Mouse (Mus musculus): Measurements from ENCODE around the gene Eif3k.

DNA sequence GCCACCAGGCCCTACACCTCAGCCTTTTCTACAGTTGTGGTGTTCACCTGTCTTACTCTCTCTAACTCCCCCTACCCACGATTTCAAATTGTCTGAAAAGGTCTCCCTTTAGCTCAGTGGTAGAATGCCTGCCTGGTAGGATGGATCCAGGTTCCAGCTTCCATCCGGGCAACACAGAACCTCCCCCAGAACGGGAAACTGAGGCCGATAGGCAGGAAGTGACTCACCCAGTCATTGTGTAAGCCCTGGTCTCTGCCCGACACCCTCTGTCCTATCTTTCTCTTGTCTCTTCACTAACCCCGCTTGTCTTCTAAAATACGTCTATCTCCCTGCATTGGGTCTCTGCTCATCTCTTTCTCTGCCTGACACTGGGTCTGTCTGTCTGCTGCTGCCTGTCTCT is 3.5 kb upstream of the Eif3k start:
- TF ChIP-seq CTCF (IDR thresholded peaks at IDR 0.05; ENCODE audit: borderline replicate concordance, extremely low read depth, insufficient read depth, insufficient read length), result no peak
- no peak for TF ChIP-seq POLR2A (IDR thresholded peaks at IDR 0.05; ENCODE audit: borderline replicate concordance, extremely low read depth, insufficient read depth, insufficient read length, poor library complexity, severe bottlenecking)
